Mouse (Mus musculus) right cerebral cortex, adult 2 months (tissue): ENCODE results near the gene Pde4b.

Source experiments
- DNase-seq, 2 experiments: peaks; one replicate each; pipeline ENCODE4 v3.0.0; 2021 to 2022; ENCODE audit warnings: low spot score in 2 of 2

The Pde4b gene

DNA sequence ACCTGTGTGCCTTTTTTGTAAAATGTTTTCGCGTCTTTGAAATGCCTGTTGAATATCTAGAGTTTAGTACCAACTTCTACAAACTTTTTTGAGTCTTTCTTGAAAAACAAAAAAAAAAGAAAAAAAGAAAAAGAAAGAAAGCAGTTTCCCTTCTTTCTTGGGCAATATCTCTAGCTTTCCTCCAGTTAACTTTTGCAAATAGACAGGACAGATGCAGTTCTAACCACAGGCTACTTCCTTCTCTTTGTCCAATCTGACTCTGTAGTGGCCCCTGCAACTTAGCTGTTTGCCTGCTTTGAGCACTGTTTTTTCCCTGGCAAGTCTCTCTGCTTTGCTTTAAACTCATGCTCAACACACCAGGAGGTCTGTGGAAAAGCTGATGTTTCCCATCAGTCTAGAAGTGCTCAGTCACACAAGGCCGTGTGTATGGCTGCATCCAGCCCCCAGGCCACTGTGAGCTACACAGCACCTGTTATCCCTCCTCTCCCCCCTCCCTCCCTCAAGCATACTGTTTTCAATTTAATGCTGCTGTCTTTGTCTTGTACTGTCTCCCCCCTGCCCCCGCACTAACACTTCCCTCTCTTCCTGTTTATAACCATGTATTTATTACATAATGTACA is 518.5 kb downstream of the Pde4b start:
- DNase-seq = no peak

DNA sequence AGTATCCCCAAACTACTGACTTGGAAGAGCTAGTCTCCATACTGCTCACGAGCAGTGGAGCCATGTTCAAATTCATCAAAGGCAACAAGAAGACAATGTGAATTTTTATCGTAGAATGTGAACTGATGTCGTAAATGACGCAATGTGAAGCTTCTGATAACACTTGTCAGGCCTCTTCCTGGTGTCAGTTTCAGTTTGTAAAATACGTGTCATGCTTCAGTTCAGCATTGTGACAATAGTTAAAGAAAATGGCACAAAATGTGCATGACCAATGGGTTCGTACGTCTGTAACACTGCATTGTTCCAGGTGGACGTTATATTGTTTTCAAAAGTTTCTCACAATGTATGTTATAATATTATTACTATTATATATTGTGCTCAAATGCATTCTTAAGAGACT is 519.5 kb downstream of the Pde4b start:
- no peak for DNase-seq

DNA sequence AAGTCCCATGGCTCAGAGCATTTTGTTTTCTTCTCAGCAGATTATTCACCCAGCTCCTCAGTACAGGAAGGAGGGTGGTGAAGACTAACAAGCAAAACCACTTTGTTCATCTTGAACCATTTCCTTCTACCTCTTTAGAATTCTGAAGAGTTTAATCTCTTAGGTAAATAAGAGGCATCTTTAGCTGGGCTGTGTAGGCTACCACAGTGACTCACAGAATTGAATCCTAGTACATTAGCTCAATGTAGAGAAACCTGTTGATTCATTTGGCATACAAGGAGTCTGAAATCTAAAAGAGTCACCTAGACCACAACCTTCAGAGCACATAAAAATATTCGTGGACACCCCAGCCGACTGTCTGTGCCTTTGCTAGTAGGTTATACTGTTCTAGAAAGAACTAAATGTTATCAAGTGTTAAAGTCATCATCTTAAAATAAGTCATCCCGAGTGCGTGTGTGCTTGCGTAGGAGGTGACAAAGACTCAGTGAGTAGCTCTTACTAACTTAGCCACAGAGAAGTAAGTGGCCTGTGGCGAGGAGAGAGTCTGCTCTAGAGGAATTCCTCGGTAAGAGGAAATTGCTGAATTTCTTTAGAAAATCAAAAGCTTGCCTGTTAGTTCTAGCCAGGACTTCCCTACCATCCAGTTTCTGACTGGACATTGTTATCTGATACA is 520.5 kb downstream of the Pde4b start:
- DNase-seq = peak in 1 of 2 experiments; percentile 53

DNA sequence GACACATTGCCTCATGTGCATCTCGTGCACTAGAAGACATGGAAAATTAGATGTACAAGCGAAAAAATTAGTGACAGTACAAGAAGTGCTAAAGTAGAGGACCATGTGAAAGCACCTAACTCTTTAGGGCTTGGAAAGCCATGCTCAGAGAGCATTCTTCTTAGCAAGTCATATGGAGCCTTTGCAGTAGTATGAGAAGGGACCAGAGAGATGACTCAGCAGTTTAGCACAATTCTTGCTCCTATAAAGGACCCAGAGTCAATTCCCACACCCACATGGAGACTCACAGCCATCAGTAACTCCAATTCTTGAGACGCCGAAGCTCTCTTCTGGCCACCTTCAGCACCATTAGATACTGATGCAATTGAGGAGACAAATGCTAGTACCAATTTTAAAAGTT is 525.3 kb downstream of the Pde4b start:
- no peak for DNase-seq

GRCm38 (mm10) chr4:102617774-102618173 is 530.4 kb downstream of the Pde4b start:
- no peak for DNase-seq

GRCm38 (mm10) chr4:102618609-102619008 is 531.3 kb downstream of the Pde4b start:
- DNase-seq = no peak

DNA sequence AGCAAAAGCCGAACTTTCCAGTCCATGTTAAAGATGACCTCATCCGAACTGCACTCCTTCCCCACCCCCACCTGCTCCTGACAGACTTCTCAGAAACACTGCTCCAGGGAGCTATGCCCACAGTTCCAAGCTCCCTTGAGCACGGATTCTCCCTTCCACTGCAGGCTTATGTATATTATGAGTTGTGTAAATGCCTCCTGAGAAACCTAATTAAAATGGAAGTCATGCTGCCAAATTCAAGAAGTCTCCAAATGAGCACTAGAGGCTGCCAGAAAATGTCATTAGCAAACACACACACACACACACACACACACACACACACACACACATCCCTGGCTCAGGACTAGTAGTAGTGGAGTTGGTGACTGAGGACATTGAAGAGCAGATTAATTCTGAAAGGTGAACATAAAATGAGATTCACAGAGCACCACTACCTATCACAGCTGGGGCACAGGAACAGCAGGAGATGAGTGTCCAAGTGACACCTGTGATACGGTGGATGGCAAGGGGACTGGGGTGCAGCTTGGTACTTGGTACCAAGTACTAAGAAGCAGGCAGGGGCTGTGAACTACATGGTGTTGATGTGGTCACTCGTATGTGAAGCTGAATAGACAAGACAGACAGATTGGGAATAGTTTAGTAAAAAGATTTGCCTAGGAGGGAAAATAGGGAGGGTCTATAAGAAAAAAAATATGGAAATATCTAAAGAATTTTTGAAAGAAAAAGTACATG is 533.0 kb downstream of the Pde4b start:
- no peak for DNase-seq

DNA sequence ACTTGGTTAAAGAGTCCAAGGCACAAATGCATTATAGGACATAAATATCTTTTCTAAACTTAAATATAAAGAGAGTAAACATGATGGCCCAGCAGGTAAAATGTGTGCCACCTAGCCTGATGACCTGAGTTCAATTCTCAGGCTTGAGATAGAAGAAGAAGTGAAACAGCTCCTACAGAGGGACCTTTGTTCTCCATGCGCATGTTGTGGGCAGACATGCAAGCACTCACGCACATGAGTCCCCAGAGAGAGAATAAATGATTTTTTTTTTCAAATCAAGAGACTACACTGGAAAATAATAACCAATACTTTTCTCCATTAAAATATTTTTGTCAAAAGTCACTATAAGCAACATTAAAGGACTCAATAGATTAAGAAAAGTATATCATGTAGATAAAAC is 533.8 kb downstream of the Pde4b start:
- no peak for DNase-seq

DNA sequence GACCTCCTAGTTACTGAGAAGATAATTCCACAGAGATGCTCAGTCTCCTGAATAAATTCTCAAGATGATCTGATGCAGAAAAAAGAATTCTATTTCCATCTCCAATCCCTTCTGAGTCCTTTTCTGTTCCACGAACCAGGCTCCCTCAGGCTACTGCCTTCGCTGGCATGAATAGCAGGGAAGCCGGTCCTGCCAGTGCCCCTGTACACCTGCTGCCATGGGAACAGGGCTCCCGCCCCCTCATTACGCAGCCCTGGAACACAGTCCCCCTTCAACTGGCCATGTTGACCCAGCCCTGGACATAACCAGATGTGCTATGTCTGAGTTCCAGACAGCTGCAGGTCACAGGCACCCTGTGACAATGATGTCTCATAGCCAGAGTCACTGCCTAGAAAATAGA is 535.6 kb downstream of the Pde4b start:
- DNase-seq = no peak

GRCm38 (mm10) chr4:102623789-102624611 is 536.7 kb downstream of the Pde4b start:
- no peak for DNase-seq

GRCm38 (mm10) chr4:102624937-102625336 is 537.6 kb downstream of the Pde4b start:
- DNase-seq = no peak

DNA sequence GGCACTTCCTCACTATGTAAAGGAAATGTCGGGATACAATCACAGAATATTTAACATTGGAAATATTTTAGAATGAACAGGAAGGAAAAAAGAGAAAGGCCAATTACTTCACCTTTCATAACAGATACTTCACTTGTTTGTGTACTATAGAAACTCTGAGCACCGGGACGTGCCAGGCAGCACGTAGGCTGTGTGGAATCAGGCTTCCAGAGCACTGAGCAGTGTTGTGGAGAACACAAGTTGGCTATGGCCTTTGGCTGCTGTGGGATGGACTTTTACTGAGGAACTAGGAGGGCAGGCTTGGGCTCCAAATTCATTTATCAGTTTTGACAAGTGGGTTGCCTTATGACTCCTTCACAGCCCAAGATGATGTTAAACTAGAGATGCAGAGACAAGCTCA is 540.5 kb downstream of the Pde4b start:
- DNase-seq = no peak

GRCm38 (mm10) chr4:102629621-102630020 is 542.3 kb downstream of the Pde4b start:
- no peak for DNase-seq

DNA sequence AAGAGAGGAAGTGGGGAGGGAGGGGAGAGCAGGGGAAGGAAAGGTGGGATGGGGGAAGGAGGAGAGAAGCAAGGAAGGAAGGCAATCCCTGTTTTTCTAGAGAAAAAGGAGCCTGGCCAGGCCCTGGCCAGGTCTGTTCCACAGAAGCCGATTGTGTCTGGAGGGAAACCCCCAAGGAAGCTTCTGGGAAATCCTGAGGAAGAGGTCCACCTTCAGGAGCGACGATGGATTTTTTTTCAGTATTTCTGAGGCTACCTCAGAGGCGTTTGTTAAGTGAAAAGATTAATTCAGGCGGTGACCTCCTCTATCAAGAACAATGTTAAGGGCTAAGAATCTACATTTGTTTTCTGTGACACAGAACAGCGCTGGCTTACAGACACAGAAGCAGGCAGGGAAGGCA is 542.9 kb downstream of the Pde4b start:
- DNase-seq = no peak

DNA sequence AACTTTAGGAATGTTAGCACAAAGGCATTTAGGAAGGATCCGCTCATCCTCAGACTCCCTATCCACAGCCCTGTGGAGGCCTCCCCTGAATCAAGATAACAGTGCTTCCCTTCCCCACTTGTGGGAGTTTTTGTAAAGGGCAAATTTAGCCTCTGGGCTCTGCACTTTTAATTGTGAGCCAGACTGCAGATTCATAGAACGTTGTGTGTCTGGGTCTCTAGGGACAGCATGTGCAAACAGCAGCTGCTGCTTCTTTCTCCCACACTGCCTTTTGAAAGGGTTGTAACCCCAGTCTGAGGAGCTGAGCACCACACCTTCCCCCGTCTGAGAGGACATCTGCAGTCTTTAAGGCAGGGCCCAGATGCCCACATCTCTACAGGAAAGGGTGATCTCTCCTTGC is 544.3 kb downstream of the Pde4b start:
- DNase-seq = no peak

DNA sequence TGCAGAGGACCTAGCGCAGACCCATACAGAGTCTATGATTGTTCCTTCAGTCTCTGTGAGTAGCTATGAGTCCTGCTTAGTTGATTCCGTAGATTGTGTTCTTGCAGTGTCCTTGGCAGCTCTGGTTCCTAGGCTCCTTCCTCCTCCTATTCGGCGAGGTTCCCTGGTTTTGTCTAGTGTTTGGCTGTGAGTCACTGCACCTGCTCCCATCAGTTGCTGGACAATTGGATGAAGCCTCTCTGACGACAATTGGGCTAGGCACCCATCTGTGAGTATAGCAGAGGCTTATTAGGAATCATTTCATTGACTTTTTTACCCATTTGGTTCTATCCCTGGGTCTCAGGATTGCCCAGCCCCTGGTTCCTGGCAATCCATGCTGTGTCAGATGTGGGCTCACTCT is 545.9 kb downstream of the Pde4b start:
- DNase-seq = no peak

- DNase-seq = no peak
Measured at GRCm38 (mm10) chr4:102635258-102635657, 547.9 kb downstream of the Pde4b start.

GRCm38 (mm10) chr4:102635944-102636343 is 548.6 kb downstream of the Pde4b start:
- no peak for DNase-seq

DNA sequence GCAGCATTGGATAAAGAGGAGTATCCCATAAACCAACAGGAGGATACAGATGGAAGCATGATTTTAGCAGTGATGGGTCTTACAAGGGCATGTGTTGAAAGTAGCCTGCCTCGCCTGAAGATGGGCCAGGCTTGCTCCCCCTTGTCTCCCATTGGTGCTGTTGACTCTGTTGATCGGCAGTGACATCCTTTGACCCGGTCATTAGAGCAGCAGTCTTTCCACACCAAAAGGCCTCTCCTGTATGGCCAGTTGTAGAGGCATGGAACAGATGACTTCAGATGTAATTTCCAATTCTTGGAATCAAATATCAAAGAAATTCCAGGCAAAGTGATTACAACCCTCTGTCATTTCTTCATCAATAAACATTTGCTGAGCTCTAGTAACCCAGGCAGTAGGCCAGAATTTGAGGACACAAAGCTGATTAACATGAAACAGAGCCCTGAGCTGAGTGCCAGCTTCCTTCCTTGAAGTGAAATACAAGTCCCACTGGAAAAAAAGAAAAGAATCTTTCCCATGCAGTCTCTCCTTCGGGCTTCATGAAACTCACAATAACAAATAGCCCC is 550.1 kb downstream of the Pde4b start:
- no peak for DNase-seq

- no peak for DNase-seq
Measured at GRCm38 (mm10) chr4:102640942-102641341, 553.6 kb downstream of the Pde4b start.

DNA sequence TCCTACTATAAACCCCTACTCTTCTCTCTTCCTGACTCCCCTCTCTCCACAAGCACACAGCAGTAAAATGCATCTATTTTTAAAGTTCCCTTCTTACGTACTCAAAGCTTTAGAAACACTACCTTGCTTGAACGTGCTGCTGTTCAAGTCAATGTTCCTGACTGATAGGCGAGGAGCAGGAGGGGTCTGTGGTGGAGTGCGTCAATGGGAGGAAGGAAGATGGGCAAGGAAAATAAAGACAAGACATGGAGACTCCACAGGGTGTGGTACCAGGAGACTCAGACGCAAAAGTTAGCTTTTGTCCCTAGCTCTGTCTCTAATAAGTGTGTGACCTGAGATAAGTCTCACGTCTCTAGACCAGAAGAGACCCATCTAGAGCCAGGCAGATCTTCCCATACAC is 556.7 kb downstream of the Pde4b start:
- no peak for DNase-seq

DNA sequence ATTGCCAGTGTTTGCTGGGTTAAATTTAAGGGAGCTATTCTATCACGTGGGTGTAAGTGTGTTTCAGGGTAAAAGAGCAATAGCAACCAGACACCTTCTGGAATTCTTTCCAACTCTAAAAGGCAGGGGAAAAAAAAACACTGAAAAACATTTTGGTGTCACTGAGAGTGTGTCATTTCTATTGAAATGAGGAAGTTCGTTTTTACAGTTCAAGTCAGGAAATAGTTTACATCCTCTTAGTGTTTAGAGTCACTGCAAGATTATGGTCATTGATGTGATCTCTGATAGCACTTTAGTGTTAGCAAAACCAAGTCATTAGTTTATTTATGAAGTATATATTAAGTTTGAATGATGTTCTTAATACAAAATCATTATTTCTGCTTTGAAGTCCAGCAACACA is 559.7 kb downstream of the Pde4b start:
- no peak for DNase-seq
